Mouse (Mus musculus): ENCODE data around the gene Col5a3. TPM values are rescaled to one million over a fixed set of nuclear protein-coding genes. Genes with fewer than 3 reads are reported as not detected.

Col5a3 gene
- polyA plus RNA-seq, 1 experiment, result 1.3 TPM

- no peak overlapping the region for H3K4me3 ChIP-seq (ENCODE audit: low read depth, low read length)
- no peak overlapping the region for H3K9ac ChIP-seq (ENCODE audit: low read depth, poor library complexity, severe bottlenecking)
- H3K9me3 ChIP-seq (replicated peaks; ENCODE audit: control insufficient read depth, insufficient read depth, low read length, poor library complexity, severe bottlenecking), result no peaks in the 10 kb centered on the region
- H3K27me3 ChIP-seq (ENCODE audit: control insufficient read depth, insufficient read depth, low read length, poor library complexity, severe bottlenecking), result no peaks in the 10 kb centered on the region
- no peaks in the 10 kb centered on the region for H3K36me3 ChIP-seq (ENCODE audit: control insufficient read depth, insufficient read depth, low read length, poor library complexity, severe bottlenecking)
- H3K27ac ChIP-seq (ENCODE audit: insufficient read depth, low read length), result no peak overlapping the region
- TF ChIP-seq EP300 (IDR thresholded peaks at IDR 0.05; ENCODE audit: insufficient read depth, low read depth, low read length), result no peak
- TF ChIP-seq CTCF (IDR thresholded peaks at IDR 0.05; ENCODE audit: low read depth, low read length), result no peak
- TF ChIP-seq POLR2A (IDR thresholded peaks at IDR 0.05; ENCODE audit: insufficient read depth, low read length), result no peak
- peaks cover 4% of the 10 kb centered on the region for H3K4me1 ChIP-seq (ENCODE audit: control insufficient read depth, insufficient read depth, low read length)
Observed at GRCm38 (mm10) chr9:20812537-20813271, 2.2 kb downstream of the Col5a3 start.

- Histone ChIP-seq H3K4me3 (ENCODE audit: low read depth, low read length) (no peak overlapping the region), H3K9ac (ENCODE audit: low read depth, poor library complexity, severe bottlenecking) (no peak overlapping the region), H3K9me3 (replicated peaks; ENCODE audit: control insufficient read depth, insufficient read depth, low read length, poor library complexity, severe bottlenecking) (no peaks in the 10 kb centered on the region), H3K27me3 (ENCODE audit: control insufficient read depth, insufficient read depth, low read length, poor library complexity, severe bottlenecking) (no peaks in the 10 kb centered on the region), H3K27ac (ENCODE audit: insufficient read depth, low read length) (no peak overlapping the region), H3K4me1 (ENCODE audit: control insufficient read depth, insufficient read depth, low read length) (peaks cover 4% of the 10 kb centered on the region), H3K36me3 (ENCODE audit: control insufficient read depth, insufficient read depth, low read length, poor library complexity, severe bottlenecking) (no peaks in the 10 kb centered on the region)
- TF ChIP-seq CTCF (IDR thresholded peaks at IDR 0.05; ENCODE audit: low read depth, low read length) (no peak), EP300 (IDR thresholded peaks at IDR 0.05; ENCODE audit: insufficient read depth, low read depth, low read length) (no peak), POLR2A (IDR thresholded peaks at IDR 0.05; ENCODE audit: insufficient read depth, low read length) (no peak)
Observed at GRCm38 (mm10) chr9:20810773-20811172, 4.1 kb downstream of the Col5a3 start.

- H3K36me3 ChIP-seq (ENCODE audit: control insufficient read depth, insufficient read depth, low read length, poor library complexity, severe bottlenecking), result no peaks in the 10 kb centered on the region
- no peaks in the 10 kb centered on the region for H3K27me3 ChIP-seq (ENCODE audit: control insufficient read depth, insufficient read depth, low read length, poor library complexity, severe bottlenecking)
- H3K4me3 ChIP-seq (ENCODE audit: low read depth, low read length), result no peak overlapping the region
- no peak overlapping the region for H3K27ac ChIP-seq (ENCODE audit: insufficient read depth, low read length)
- H3K4me1 ChIP-seq (ENCODE audit: control insufficient read depth, insufficient read depth, low read length), result peaks cover 4% of the 10 kb centered on the region
- TF ChIP-seq POLR2A (IDR thresholded peaks at IDR 0.05; ENCODE audit: insufficient read depth, low read length) (no peak), EP300 (IDR thresholded peaks at IDR 0.05; ENCODE audit: insufficient read depth, low read depth, low read length) (no peak), CTCF (IDR thresholded peaks at IDR 0.05; ENCODE audit: low read depth, low read length) (no peak)
- no peaks in the 10 kb centered on the region for H3K9me3 ChIP-seq (replicated peaks; ENCODE audit: control insufficient read depth, insufficient read depth, low read length, poor library complexity, severe bottlenecking)
- no peak overlapping the region for H3K9ac ChIP-seq (ENCODE audit: low read depth, poor library complexity, severe bottlenecking)
Observed at GRCm38 (mm10) chr9:20810271-20810670, 4.6 kb downstream of the Col5a3 start.

GRCm38 (mm10) chr9:20805706-20806105, 9.2 kb downstream of the Col5a3 start:
- Histone ChIP-seq H3K27me3 (ENCODE audit: control insufficient read depth, insufficient read depth, low read length, poor library complexity, severe bottlenecking) (no peaks in the 10 kb centered on the region), H3K36me3 (ENCODE audit: control insufficient read depth, insufficient read depth, low read length, poor library complexity, severe bottlenecking) (no peaks in the 10 kb centered on the region), H3K9ac (ENCODE audit: low read depth, poor library complexity, severe bottlenecking) (no peak overlapping the region), H3K9me3 (replicated peaks; ENCODE audit: control insufficient read depth, insufficient read depth, low read length, poor library complexity, severe bottlenecking) (no peaks in the 10 kb centered on the region), H3K27ac (ENCODE audit: insufficient read depth, low read length) (no peak overlapping the region), H3K4me1 (ENCODE audit: control insufficient read depth, insufficient read depth, low read length) (no peaks in the 10 kb centered on the region), H3K4me3 (ENCODE audit: low read depth, low read length) (no peak overlapping the region)
- TF ChIP-seq CTCF (IDR thresholded peaks at IDR 0.05; ENCODE audit: low read depth, low read length) (no peak), EP300 (IDR thresholded peaks at IDR 0.05; ENCODE audit: insufficient read depth, low read depth, low read length) (no peak), POLR2A (IDR thresholded peaks at IDR 0.05; ENCODE audit: insufficient read depth, low read length) (no peak)

DNA sequence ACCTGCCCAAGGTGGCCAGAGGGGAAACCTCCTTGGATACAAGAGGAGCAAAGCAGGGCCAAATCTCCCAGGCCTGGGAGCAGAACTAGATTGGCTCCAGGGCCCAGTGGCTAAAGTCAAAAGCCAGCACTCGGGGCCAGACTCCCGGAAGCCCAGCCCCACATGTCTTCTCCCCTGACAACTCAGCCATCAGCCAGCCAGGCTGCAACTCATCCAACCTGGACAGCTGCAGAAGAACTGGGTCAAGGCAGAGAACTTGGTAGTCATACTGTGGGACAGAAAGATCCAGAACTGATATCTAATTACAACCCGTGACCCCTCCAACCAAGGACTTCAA, 9.7 kb downstream of the Col5a3 start:
- Histone ChIP-seq H3K36me3 (ENCODE audit: control insufficient read depth, insufficient read depth, low read length, poor library complexity, severe bottlenecking) (no peaks in the 10 kb centered on the region), H3K27me3 (ENCODE audit: control insufficient read depth, insufficient read depth, low read length, poor library complexity, severe bottlenecking) (no peaks in the 10 kb centered on the region), H3K9me3 (replicated peaks; ENCODE audit: control insufficient read depth, insufficient read depth, low read length, poor library complexity, severe bottlenecking) (no peaks in the 10 kb centered on the region), H3K27ac (ENCODE audit: insufficient read depth, low read length) (no peak overlapping the region), H3K4me3 (ENCODE audit: low read depth, low read length) (no peak overlapping the region), H3K9ac (ENCODE audit: low read depth, poor library complexity, severe bottlenecking) (no peak overlapping the region), H3K4me1 (ENCODE audit: control insufficient read depth, insufficient read depth, low read length) (no peaks in the 10 kb centered on the region)
- TF ChIP-seq CTCF (IDR thresholded peaks at IDR 0.05; ENCODE audit: low read depth, low read length), result no peak
- no peak for TF ChIP-seq EP300 (IDR thresholded peaks at IDR 0.05; ENCODE audit: insufficient read depth, low read depth, low read length)
- no peak for TF ChIP-seq POLR2A (IDR thresholded peaks at IDR 0.05; ENCODE audit: insufficient read depth, low read length)

DNA sequence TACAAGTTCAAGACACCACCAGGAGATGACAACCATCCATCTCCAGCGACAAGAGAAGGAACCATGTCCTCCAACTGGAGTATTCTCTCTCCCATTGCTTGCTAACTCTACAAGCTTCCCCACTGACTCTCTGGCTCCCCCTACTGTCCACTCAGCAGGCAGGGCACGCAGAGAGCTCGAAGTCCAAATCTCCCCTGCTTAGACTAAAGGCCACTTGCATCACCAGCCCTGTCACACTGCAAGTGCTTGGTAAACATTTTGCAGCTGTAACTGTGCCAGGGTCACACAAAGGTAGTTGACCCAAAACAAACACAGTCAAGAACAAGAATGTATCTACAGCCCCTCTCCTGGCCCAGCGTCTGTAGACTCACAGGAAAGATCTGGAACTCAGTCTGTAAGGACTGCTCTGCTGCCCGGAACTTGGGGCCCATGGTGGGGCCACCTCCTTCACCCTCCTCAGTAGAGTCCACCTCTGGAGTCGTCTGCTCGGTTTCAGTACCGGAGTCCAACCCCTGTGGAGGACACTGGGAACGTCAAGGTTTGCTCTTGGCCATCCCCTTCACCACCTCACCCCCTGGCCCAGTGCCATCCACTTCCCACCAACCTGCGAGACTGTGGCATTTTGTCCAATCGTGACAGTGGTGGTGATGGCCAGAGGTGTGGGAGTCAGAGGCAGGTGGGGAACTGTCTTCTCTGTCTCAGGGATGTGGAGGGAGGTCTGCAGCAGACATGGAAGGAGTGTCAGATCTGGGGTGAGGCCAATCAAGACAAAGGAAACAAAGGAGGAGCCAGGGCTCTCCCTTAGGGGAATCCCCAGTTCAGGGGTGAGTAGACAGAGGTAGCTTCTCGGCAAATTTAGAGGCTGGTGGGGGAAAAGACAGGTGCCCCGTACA, 10.4 kb downstream of the Col5a3 start:
- H3K36me3 ChIP-seq (ENCODE audit: control insufficient read depth, insufficient read depth, low read length, poor library complexity, severe bottlenecking), result no peaks in the 10 kb centered on the region
- H3K4me3 ChIP-seq (ENCODE audit: low read depth, low read length), result no peak overlapping the region
- H3K9me3 ChIP-seq (replicated peaks; ENCODE audit: control insufficient read depth, insufficient read depth, low read length, poor library complexity, severe bottlenecking), result no peaks in the 10 kb centered on the region
- no peaks in the 10 kb centered on the region for H3K27me3 ChIP-seq (ENCODE audit: control insufficient read depth, insufficient read depth, low read length, poor library complexity, severe bottlenecking)
- no peak overlapping the region for H3K9ac ChIP-seq (ENCODE audit: low read depth, poor library complexity, severe bottlenecking)
- H3K27ac ChIP-seq (ENCODE audit: insufficient read depth, low read length), result no peak overlapping the region
- TF ChIP-seq EP300 (IDR thresholded peaks at IDR 0.05; ENCODE audit: insufficient read depth, low read depth, low read length) (no peak), CTCF (IDR thresholded peaks at IDR 0.05; ENCODE audit: low read depth, low read length) (peak; percentile 83)
- peaks cover 1% of the 10 kb centered on the region for H3K4me1 ChIP-seq (ENCODE audit: control insufficient read depth, insufficient read depth, low read length)

Data from ES-Bruce4 (cell line).